Mouse (Mus musculus): ENCODE data around the gene Mobp. TPM values are rescaled to one million over a fixed set of nuclear protein-coding genes. Genes with fewer than 3 reads are reported as not detected.

Gene Mobp
- total and polyA plus RNA-seq, 2 experiments from 2014 or later, result 0.04 TPM; not detected in 1

- Histone ChIP-seq H3K4me2 (ENCODE audit: low read depth, low read length) (no peak overlapping the region), H3K9ac (replicated peaks; ENCODE audit: low read depth, low read length) (no peak overlapping the region), H3K36me3 (replicated peaks; ENCODE audit: control insufficient read depth, insufficient read depth, low read length) (peaks cover 3% of the 10 kb centered on the region), H3K27me3 (ENCODE audit: control insufficient read depth, insufficient read depth, low read length) (no peaks in the 10 kb centered on the region), H3K27ac (ENCODE audit: low read depth) (no peak overlapping the region), H3K9me3 (replicated peaks; ENCODE audit: control insufficient read depth, low read length) (no peaks in the 10 kb centered on the region), H3K4me3 (ENCODE audit: low read depth, low read length) (no peak overlapping the region), H3K4me1 (ENCODE audit: control insufficient read depth, insufficient read depth) (peaks cover 8% of the 10 kb centered on the region)
- WGBS, result 82% methylated on average over 6 of the region's 6 CpGs
- DNase-seq (ENCODE audit: low spot score) (no peak), ATAC-seq (ENCODE audit: insufficient read depth, low read depth) (no peak)
- TF ChIP-seq CTCF (IDR thresholded peaks at IDR 0.05; ENCODE audit: low read depth), result no peak
- TF ChIP-seq EP300 (IDR thresholded peaks at IDR 0.05; ENCODE audit: low read depth), result no peak
Observed at GRCm38 (mm10) chr9:120112472-120112871, 37.0 kb upstream of the Mobp start.

- no peak overlapping the region for H3K27ac ChIP-seq (ENCODE audit: low read depth)
- DNase-seq (ENCODE audit: low spot score), result no peak
Observed at GRCm38 (mm10) chr9:120113456-120113855, 36.1 kb upstream of the Mobp start.

GRCm38 (mm10) chr9:120114051-120114788 is 35.3 kb upstream of the Mobp start:
- 84% methylated on average over 17 of the region's 17 CpGs for WGBS
- Histone ChIP-seq H3K4me1 (ENCODE audit: control insufficient read depth, insufficient read depth) (peaks cover 8% of the 10 kb centered on the region), H3K9me3 (replicated peaks; ENCODE audit: control insufficient read depth, low read length) (no peaks in the 10 kb centered on the region), H3K27ac (ENCODE audit: low read depth) (no peak overlapping the region), H3K27me3 (ENCODE audit: control insufficient read depth, insufficient read depth, low read length) (no peaks in the 10 kb centered on the region), H3K4me2 (ENCODE audit: low read depth, low read length) (no peak overlapping the region), H3K36me3 (replicated peaks; ENCODE audit: control insufficient read depth, insufficient read depth, low read length) (peaks cover 17% of the 10 kb centered on the region), H3K4me3 (ENCODE audit: low read depth, low read length) (no peak overlapping the region), H3K9ac (replicated peaks; ENCODE audit: low read depth, low read length) (no peak overlapping the region)
- DNase-seq (ENCODE audit: low spot score), result no peak
- ATAC-seq (ENCODE audit: insufficient read depth, low read depth), result no peak
- TF ChIP-seq CTCF (IDR thresholded peaks at IDR 0.05; ENCODE audit: low read depth) (no peak), EP300 (IDR thresholded peaks at IDR 0.05; ENCODE audit: low read depth) (no peak)

More at GRCm38 (mm10) chr9:120113456-120113855, 36.1 kb upstream of the Mobp start:
- peaks cover 8% of the 10 kb centered on the region for H3K4me1 ChIP-seq (ENCODE audit: control insufficient read depth, insufficient read depth)
- H3K9ac ChIP-seq (replicated peaks; ENCODE audit: low read depth, low read length), result no peak overlapping the region
- TF ChIP-seq EP300 (IDR thresholded peaks at IDR 0.05; ENCODE audit: low read depth) (no peak), CTCF (IDR thresholded peaks at IDR 0.05; ENCODE audit: low read depth) (no peak)
- H3K4me3 ChIP-seq (ENCODE audit: low read depth, low read length), result no peak overlapping the region
- peaks cover 13% of the 10 kb centered on the region for H3K36me3 ChIP-seq (replicated peaks; ENCODE audit: control insufficient read depth, insufficient read depth, low read length)
- WGBS, result 97% methylated on average over 7 of the region's 7 CpGs
- no peaks in the 10 kb centered on the region for H3K27me3 ChIP-seq (ENCODE audit: control insufficient read depth, insufficient read depth, low read length)
- ATAC-seq (ENCODE audit: insufficient read depth, low read depth), result no peak
- no peaks in the 10 kb centered on the region for H3K9me3 ChIP-seq (replicated peaks; ENCODE audit: control insufficient read depth, low read length)
- H3K4me2 ChIP-seq (ENCODE audit: low read depth, low read length), result no peak overlapping the region

- no peak overlapping the region for H3K27ac ChIP-seq (ENCODE audit: low read depth)
- H3K9me3 ChIP-seq (replicated peaks; ENCODE audit: control insufficient read depth, low read length), result no peaks in the 10 kb centered on the region
- peaks cover 23% of the 10 kb centered on the region for H3K36me3 ChIP-seq (replicated peaks; ENCODE audit: control insufficient read depth, insufficient read depth, low read length)
- H3K9ac ChIP-seq (replicated peaks; ENCODE audit: low read depth, low read length), result no peak overlapping the region
- no peak overlapping the region for H3K4me2 ChIP-seq (ENCODE audit: low read depth, low read length)
- H3K27me3 ChIP-seq (ENCODE audit: control insufficient read depth, insufficient read depth, low read length), result no peaks in the 10 kb centered on the region
- ATAC-seq (ENCODE audit: insufficient read depth, low read depth) (no peak), DNase-seq (ENCODE audit: low spot score) (no peak)
- 88% methylated on average over 2 of the region's 2 CpGs for WGBS
- peaks cover 8% of the 10 kb centered on the region for H3K4me1 ChIP-seq (ENCODE audit: control insufficient read depth, insufficient read depth)
- no peak for TF ChIP-seq EP300 (IDR thresholded peaks at IDR 0.05; ENCODE audit: low read depth)
- no peak for TF ChIP-seq CTCF (IDR thresholded peaks at IDR 0.05; ENCODE audit: low read depth)
- H3K4me3 ChIP-seq (ENCODE audit: low read depth, low read length), result no peak overlapping the region
Observed at GRCm38 (mm10) chr9:120114789-120115151, 34.7 kb upstream of the Mobp start.

- Histone ChIP-seq H3K9ac (replicated peaks; ENCODE audit: low read depth, low read length) (no peak overlapping the region), H3K27me3 (ENCODE audit: control insufficient read depth, insufficient read depth, low read length) (no peaks in the 10 kb centered on the region), H3K4me1 (ENCODE audit: control insufficient read depth, insufficient read depth) (peaks cover 8% of the 10 kb centered on the region), H3K36me3 (replicated peaks; ENCODE audit: control insufficient read depth, insufficient read depth, low read length) (peaks cover 29% of the 10 kb centered on the region), H3K4me2 (ENCODE audit: low read depth, low read length) (no peak overlapping the region), H3K4me3 (ENCODE audit: low read depth, low read length) (no peak overlapping the region), H3K27ac (ENCODE audit: low read depth) (no peak overlapping the region), H3K9me3 (replicated peaks; ENCODE audit: control insufficient read depth, low read length) (no peaks in the 10 kb centered on the region)
- ATAC-seq (ENCODE audit: insufficient read depth, low read depth) (no peak), DNase-seq (ENCODE audit: low spot score) (no peak)
- 56% methylated on average over 5 of the region's 5 CpGs for WGBS
- TF ChIP-seq EP300 (IDR thresholded peaks at IDR 0.05; ENCODE audit: low read depth), result no peak
- no peak for TF ChIP-seq CTCF (IDR thresholded peaks at IDR 0.05; ENCODE audit: low read depth)
Observed at GRCm38 (mm10) chr9:120115580-120115979, 33.9 kb upstream of the Mobp start.

GRCm38 (mm10) chr9:120116184-120116624 is 33.3 kb upstream of the Mobp start:
- H3K9ac ChIP-seq (replicated peaks; ENCODE audit: low read depth, low read length), result no peak overlapping the region
- no peak overlapping the region for H3K4me3 ChIP-seq (ENCODE audit: low read depth, low read length)
- H3K36me3 ChIP-seq (replicated peaks; ENCODE audit: control insufficient read depth, insufficient read depth, low read length), result peaks cover 35% of the 10 kb centered on the region
- ATAC-seq (ENCODE audit: insufficient read depth, low read depth) (no peak), DNase-seq (ENCODE audit: low spot score) (no peak)
- 78% methylated on average over 8 of the region's 8 CpGs for WGBS
- no peaks in the 10 kb centered on the region for H3K9me3 ChIP-seq (replicated peaks; ENCODE audit: control insufficient read depth, low read length)
- no peak for TF ChIP-seq CTCF (IDR thresholded peaks at IDR 0.05; ENCODE audit: low read depth)
- no peak for TF ChIP-seq EP300 (IDR thresholded peaks at IDR 0.05; ENCODE audit: low read depth)
- H3K27ac ChIP-seq (ENCODE audit: low read depth), result no peak overlapping the region
- no peak overlapping the region for H3K4me2 ChIP-seq (ENCODE audit: low read depth, low read length)
- H3K4me1 ChIP-seq (ENCODE audit: control insufficient read depth, insufficient read depth), result peaks cover 3% of the 10 kb centered on the region
- H3K27me3 ChIP-seq (ENCODE audit: control insufficient read depth, insufficient read depth, low read length), result no peaks in the 10 kb centered on the region

All from heart, postnatal 0 days (tissue).